Mouse (Mus musculus): ENCODE data around the gene Ctsz. TPM values are rescaled to one million over a fixed set of nuclear protein-coding genes. Genes with fewer than 3 reads are reported as not detected.
A peak's percentile ranks its signal among the peaks of the same experiment; 100 is the strongest.

Ctsz gene
- polyA plus RNA-seq (2015; fragmentation: Nextera tagmentation; extraction: Ambion mirVana): 174 and 178 TPM in 2 replicates

DNA sequence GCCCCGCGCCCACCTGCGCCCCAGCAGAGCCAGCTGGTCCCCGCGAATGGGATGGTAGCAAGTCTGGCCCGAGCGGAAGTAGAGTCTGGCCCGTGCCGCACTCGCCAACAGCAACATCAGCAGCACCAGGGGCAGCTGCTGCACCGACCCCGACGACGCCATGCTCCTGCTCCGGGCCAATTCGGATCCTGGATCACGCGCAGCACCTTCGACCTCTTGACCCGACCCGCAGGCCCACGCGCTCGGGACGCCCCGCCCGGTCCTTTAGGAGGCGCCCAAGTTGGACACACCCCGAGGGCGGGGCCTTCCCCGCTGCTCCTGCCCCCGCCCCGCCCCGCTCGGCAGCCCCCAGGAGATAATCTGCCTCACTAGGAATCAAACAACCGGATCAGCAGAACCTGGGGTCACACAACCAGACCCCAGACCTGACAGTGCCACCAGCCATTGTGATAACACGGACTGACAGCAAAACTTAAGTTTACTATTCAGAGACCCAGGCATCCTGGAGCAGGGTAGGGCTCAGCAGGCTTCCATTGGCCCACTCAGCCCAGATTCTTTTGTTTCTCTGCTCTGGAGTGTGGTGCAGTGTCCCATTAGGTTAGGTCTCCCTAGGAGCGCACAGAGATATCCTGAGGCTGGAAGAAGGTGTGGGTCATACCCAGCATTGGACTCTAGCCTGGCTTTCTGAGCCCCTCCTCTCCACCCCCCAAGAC lies at the start of gene Ctsz:
Gene Ctsz (minus strand): TSS at position 303 of the 713 bp plus-strand sequence.
- Histone ChIP-seq H3K4me2 (ENCODE audit: low read depth, low read length) (peak within 1 kb of the TSS; percentile 95), H3K27me3 (ENCODE audit: insufficient read depth, low read length) (no peaks in the 10 kb centered on the region), H3K27ac (ENCODE audit: low read depth) (peak within 1 kb of the TSS; percentile 85), H3K36me3 (replicated peaks; ENCODE audit: insufficient read depth, low read length) (peaks cover 18% of the 10 kb centered on the region), H3K9ac (replicated peaks) (peak within 1 kb of the TSS; percentile 70), H3K9me3 (ENCODE audit: low read length) (no peaks in the 10 kb centered on the region), H3K4me1 (ENCODE audit: insufficient read depth) (peaks cover 41% of the 10 kb centered on the region), H3K4me3 (ENCODE audit: low read depth, low read length) (peak within 1 kb of the TSS; percentile 67)
- ATAC-seq (peak; percentile 86), DNase-seq (peak; percentile 89)
- TF ChIP-seq CTCF (IDR thresholded peaks at IDR 0.05; ENCODE audit: low read depth) (no peak), EP300 (IDR thresholded peaks at IDR 0.05; ENCODE audit: low read depth) (no peak)
- WGBS (ENCODE audit: insufficient replicate concordance): 2% methylated on average over 38 of the region's 38 CpGs

DNA sequence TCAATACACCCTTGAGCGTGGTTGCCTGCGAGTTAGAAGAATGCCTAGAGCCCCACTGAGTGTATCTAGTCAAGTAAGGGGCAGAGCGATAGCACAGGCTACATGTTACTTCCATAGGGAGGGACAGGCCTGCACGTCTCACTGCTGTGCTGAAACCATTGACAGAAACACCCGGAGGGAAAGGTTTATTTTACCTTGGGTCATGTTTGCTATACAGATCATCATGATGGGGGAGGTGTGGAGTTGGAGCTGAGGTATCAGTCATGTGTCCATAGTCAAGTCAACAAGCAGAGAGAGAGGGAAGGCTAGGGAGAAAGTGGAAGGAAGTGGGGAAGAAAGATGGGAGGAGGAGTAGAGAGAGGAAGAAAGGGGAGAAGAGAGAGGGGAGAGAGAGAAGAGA lies 48.2 kb upstream of the Ctsz start:
- ATAC-seq: peak; percentile 84
- 68% methylated on average over 5 of the region's 5 CpGs for WGBS (ENCODE audit: insufficient replicate concordance)

DNA sequence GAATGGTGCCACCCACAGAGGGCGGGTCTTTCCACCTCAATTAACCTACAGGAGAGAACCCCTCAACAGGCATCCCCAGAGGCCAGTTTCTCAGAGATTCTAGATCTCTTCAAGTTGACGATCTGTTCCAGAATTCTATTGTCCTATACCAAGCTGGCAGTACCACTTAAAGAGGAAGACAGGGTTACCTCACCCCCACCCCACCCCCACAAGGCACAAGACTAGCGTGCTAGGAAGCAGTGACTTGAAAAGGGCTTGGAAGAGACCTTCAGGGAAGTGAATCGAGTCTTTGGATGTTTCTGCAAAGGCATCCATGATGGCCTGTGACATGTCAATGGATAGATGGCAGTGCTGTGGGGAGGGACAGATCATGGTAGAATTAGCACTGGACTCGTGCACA lies 39.9 kb upstream of the Ctsz start:
- 69% methylated on average over 5 of the region's 5 CpGs for WGBS (ENCODE audit: insufficient replicate concordance)
- TF ChIP-seq CTCF (IDR thresholded peaks at IDR 0.05; ENCODE audit: low read depth): no peak
- no peak for TF ChIP-seq EP300 (IDR thresholded peaks at IDR 0.05; ENCODE audit: low read depth)

More for the DNA sequence above, 48.2 kb upstream of the Ctsz start:
- DNase-seq: no peak
- no peak for TF ChIP-seq CTCF (IDR thresholded peaks at IDR 0.05; ENCODE audit: low read depth)
- no peak for TF ChIP-seq EP300 (IDR thresholded peaks at IDR 0.05; ENCODE audit: low read depth)
- Histone ChIP-seq H3K4me3 (ENCODE audit: low read depth, low read length) (no peak overlapping the region), H3K9me3 (ENCODE audit: low read length) (no peaks in the 10 kb centered on the region), H3K9ac (replicated peaks) (no peak overlapping the region), H3K4me2 (ENCODE audit: low read depth, low read length) (no peak overlapping the region), H3K4me1 (ENCODE audit: insufficient read depth) (no peaks in the 10 kb centered on the region), H3K36me3 (replicated peaks; ENCODE audit: insufficient read depth, low read length) (no peaks in the 10 kb centered on the region), H3K27me3 (ENCODE audit: insufficient read depth, low read length) (no peaks in the 10 kb centered on the region), H3K27ac (ENCODE audit: low read depth) (no peak overlapping the region)

DNA sequence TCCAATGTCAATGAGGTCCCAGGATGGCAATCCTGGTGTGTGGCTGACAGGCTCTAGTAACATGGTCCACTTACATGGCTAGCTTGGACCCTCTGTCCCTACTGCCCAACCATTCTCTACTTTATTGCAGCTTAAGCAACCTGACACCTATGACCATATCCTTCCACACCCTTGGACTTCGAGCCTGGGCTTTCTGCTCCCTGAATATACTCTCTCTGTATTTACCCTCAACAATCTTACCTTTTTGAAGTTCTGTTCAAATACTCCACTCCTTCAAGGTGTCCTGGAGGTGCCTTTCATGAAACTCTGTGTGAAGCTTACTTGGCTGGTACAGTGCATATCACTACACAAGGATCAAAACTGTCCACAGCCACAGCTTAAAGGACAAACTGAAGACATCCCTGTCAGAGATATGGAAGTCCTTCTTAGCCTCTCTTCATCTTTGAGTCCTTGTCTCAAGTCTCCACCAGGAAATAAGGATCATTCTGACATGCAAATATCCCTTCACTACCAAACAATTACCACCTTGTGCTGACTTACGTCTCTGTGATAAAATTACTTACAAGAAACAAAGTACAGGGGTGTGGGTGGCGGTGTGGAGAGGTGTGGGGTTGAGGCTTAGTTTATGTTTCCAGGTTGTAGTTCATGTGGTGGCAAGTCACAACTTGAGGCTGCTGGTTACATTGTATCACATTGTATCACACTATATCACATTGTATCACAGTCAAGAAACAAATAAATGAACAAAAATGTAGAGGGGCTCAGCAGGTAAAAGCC lies 38.9 kb upstream of the Ctsz start:
- ATAC-seq: no peak

More for the DNA sequence above, 39.9 kb upstream of the Ctsz start:
- Histone ChIP-seq H3K27ac (ENCODE audit: low read depth) (no peak overlapping the region), H3K4me1 (ENCODE audit: insufficient read depth) (peaks cover 4% of the 10 kb centered on the region), H3K4me2 (ENCODE audit: low read depth, low read length) (no peak overlapping the region), H3K9me3 (ENCODE audit: low read length) (no peaks in the 10 kb centered on the region), H3K36me3 (replicated peaks; ENCODE audit: insufficient read depth, low read length) (no peaks in the 10 kb centered on the region), H3K9ac (replicated peaks) (no peak overlapping the region), H3K27me3 (ENCODE audit: insufficient read depth, low read length) (no peaks in the 10 kb centered on the region), H3K4me3 (ENCODE audit: low read depth, low read length) (no peak overlapping the region)
- DNase-seq (no peak), ATAC-seq (no peak)

DNA sequence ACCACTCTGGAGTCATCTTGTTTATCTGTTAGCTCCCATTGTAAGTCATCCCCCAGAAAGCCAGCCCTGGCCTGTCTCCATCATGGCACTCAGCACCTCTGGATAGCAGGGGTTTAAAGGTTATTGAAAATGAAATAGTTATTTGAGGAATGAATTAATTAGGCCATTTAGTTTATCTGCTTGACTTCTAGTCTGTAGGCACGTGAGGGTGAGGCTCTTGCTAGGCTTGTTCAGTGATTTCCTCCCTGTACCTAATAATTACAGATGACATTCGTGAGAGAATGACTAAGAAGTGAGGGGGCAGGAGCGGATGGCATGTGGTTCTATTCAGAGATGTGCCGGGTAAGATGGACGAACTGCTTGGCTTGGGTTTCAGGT lies 34.7 kb upstream of the Ctsz start:
- H3K27me3 ChIP-seq (ENCODE audit: insufficient read depth, low read length): no peaks in the 10 kb centered on the region
- WGBS (ENCODE audit: insufficient replicate concordance): 80% methylated on average over 5 of the region's 5 CpGs
- peak overlapping the region; percentile 94 for H3K4me2 ChIP-seq (ENCODE audit: low read depth, low read length)
- H3K27ac ChIP-seq (ENCODE audit: low read depth): peak overlapping the region; percentile 82
- peaks cover 35% of the 10 kb centered on the region for H3K4me1 ChIP-seq (ENCODE audit: insufficient read depth)
- no peak for TF ChIP-seq CTCF (IDR thresholded peaks at IDR 0.05; ENCODE audit: low read depth)
- peaks cover 14% of the 10 kb centered on the region; the same call in 1 of the 2 replicates for H3K36me3 ChIP-seq (replicated peaks; ENCODE audit: insufficient read depth, low read length)
- no peak overlapping the region; the same call in 1 of the 2 replicates for H3K9ac ChIP-seq (replicated peaks)
- no peak for DNase-seq
- no peak for ATAC-seq
- peak overlapping the region; percentile 40 for H3K4me3 ChIP-seq (ENCODE audit: low read depth, low read length)
- no peaks in the 10 kb centered on the region for H3K9me3 ChIP-seq (ENCODE audit: low read length)

More for the DNA sequence above, 38.9 kb upstream of the Ctsz start:
- H3K27ac ChIP-seq (ENCODE audit: low read depth): no peak overlapping the region
- no peak overlapping the region for H3K4me2 ChIP-seq (ENCODE audit: low read depth, low read length)
- H3K4me1 ChIP-seq (ENCODE audit: insufficient read depth): peaks cover 10% of the 10 kb centered on the region
- no peaks in the 10 kb centered on the region for H3K9me3 ChIP-seq (ENCODE audit: low read length)
- no peak for DNase-seq
- WGBS (ENCODE audit: insufficient replicate concordance): 80% methylated on average over 3 of the region's 3 CpGs
- no peaks in the 10 kb centered on the region for H3K27me3 ChIP-seq (ENCODE audit: insufficient read depth, low read length)
- no peak overlapping the region for H3K4me3 ChIP-seq (ENCODE audit: low read depth, low read length)
- no peak overlapping the region for H3K9ac ChIP-seq (replicated peaks)
- no peaks in the 10 kb centered on the region for H3K36me3 ChIP-seq (replicated peaks; ENCODE audit: insufficient read depth, low read length)
- no peak for TF ChIP-seq CTCF (IDR thresholded peaks at IDR 0.05; ENCODE audit: low read depth)
- no peak for TF ChIP-seq EP300 (IDR thresholded peaks at IDR 0.05; ENCODE audit: low read depth)

DNA sequence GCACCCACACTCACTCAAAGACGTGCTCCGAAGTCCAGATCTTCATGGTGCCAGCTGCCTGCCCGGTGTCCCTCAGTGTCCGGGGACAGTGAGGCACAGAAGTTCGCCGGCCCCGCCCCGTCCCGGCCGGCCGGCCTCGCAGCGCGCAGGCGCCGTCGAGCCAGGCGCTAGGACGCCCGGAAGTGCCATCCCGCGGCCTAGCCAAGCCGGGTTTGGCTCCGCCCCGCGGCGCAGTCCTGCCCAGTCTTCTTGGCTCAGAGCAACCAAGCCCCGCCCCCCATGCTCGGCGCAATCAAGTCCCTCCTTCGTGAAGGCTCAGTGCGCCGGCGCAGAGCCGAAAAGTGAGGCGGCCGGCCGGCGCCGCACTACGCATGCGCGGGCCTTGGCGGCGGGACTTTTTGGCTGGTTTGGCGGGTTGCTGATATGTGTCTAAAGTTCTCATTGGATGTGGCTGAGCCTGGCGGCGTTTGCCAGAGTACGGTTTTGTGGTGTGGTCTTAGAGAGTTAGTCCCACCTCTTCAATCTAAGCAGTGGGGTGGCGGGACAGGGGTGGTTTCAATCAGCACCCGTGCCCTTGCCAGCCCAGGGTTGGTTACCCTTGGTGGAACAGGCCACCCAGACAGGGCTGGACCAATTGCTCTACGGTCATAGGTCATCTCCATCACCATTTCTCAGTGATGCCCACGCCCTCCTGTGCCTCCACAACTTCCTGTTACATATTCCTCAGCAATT lies 34.1 kb upstream of the Ctsz start, which contains the start of gene Prelid3b:
Gene Prelid3b (minus strand): TSS at position 264 of the 732 bp plus-strand sequence.
- Histone ChIP-seq H3K4me1 (ENCODE audit: insufficient read depth) (peaks cover 35% of the 10 kb centered on the region), H3K27ac (ENCODE audit: low read depth) (peak within 1 kb of the TSS; percentile 94), H3K36me3 (replicated peaks; ENCODE audit: insufficient read depth, low read length) (peaks cover 19% of the 10 kb centered on the region; the same call in 1 of the 2 replicates), H3K27me3 (ENCODE audit: insufficient read depth, low read length) (no peaks in the 10 kb centered on the region), H3K9ac (replicated peaks) (peak within 1 kb of the TSS; percentile 94), H3K4me3 (ENCODE audit: low read depth, low read length) (peak within 1 kb of the TSS; percentile 86), H3K4me2 (ENCODE audit: low read depth, low read length) (peak within 1 kb of the TSS; percentile 94), H3K9me3 (ENCODE audit: low read length) (no peaks in the 10 kb centered on the region)
- ATAC-seq (peak; percentile 97), DNase-seq (peak; percentile 100)
- no peak for TF ChIP-seq EP300 (IDR thresholded peaks at IDR 0.05; ENCODE audit: low read depth)
- 0 out of 2 replicates have a peak, but pooled peaks have one; percentile 2 for TF ChIP-seq CTCF (IDR thresholded peaks at IDR 0.05; ENCODE audit: low read depth)
- under 1% methylated on average over 53 of the region's 53 CpGs for WGBS (ENCODE audit: insufficient replicate concordance)

All from liver, postnatal 0 days (tissue).